Mouse (Mus musculus) G1E-ER4 (cell line): ENCODE data around the gene Tmem40. TPM values are rescaled to one million over a fixed set of nuclear protein-coding genes. Genes with fewer than 3 reads are reported as not detected.

ENCODE experiments used
- GATA1 ChIP-seq: IDR thresholded peaks from one replicate; pipeline ENCODE4 v1.8.0; 2012; ENCODE audit warnings: low read length, inconsistent platforms
- polyA plus RNA-seq: library from polyadenylated mRNA; stranded (reverse); fragments of >175 nt; gene quantifications from 2 replicates; pipeline ENCODE4 v1.2.3, GENCODE M21; 2012

Tmem40 gene
- polyA plus RNA-seq, 1 experiment: 8.2 TPM

DNA sequence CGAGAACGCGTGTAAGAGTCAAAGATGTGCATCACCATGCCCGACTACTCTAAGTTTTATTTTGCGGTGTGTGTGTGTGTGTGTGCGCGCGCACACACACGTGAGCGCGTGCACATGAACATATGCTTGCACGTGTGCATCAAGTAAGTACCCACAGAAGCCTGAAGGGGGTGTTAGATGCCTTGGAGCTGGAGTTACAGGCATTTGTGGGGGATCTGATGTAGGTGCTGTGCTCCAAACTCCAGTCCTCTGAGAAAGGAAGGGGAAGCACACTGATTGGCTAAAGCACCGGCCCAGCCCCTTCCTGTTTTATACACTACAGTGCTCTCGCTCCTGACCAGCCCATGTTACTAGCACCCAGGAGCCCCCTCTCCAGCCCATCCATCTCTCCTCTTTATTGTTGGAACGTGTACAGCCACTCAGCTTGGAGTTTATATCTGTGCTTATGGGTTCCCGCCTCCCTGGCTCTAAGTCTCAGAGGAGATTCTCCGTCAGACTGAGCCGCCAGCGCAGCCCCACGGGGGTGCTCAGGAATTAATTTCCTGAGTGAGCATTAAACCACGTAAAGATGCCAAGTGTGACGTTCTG lies 29.8 kb downstream of the Tmem40 start:
- TF ChIP-seq GATA1: no peak

DNA sequence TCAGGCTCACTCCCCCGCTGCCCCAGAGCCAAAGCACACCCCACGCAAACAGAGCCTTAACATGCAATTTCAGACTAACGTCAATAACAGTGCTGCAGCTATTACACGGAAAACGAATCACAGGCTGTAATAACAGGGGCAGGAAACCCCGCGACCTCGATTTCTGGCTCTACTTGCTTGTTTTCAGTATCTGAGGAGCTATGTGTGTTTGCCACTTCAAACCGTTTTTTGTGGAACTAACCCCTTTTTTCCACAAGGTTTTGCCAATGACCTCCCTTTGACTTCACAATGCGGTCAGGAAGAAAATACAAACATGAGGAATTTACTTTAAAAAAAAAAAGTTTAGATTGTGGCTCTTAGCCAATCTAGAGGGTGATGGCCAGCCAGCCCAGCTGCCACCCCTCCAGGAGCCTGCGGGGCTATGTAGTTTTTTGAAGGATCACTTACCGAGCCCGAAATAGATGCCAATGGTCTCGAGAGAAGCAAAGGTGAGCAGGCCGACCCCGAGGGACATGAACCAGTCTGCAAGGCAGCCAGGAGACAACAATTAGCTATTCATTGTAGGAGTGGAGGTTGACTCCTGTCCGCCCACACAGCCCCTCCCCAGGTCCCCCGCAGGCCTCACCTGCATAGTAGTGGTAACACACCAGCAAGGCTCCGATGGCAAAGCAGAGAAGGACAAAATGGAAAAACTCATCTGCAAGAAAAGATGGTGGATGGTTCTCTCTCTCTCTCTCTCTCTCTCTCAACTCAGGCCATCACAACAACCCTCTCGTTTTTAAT lies 31.5 kb downstream of the Tmem40 start:
- TF ChIP-seq GATA1: no peak

DNA sequence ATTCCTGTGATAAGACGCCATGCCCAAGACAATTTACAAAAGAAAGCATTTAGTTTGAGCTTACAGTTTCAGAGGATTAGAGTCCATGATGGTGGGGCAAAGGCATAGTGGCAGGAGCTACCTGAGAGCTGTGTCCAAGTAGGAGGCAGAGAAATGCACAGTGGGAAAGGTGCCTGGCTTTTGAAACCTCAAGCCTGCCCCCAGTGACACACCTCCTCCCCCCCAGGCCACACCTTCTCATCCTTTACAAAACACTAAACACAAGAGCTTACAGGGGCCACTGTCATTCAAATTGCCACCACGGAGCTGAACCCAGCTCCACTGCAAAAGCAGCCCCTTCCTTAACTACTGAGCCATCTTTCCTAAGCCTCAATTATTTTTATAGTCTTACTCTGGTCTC lies 34.6 kb downstream of the Tmem40 start:
- no peak for TF ChIP-seq GATA1

DNA sequence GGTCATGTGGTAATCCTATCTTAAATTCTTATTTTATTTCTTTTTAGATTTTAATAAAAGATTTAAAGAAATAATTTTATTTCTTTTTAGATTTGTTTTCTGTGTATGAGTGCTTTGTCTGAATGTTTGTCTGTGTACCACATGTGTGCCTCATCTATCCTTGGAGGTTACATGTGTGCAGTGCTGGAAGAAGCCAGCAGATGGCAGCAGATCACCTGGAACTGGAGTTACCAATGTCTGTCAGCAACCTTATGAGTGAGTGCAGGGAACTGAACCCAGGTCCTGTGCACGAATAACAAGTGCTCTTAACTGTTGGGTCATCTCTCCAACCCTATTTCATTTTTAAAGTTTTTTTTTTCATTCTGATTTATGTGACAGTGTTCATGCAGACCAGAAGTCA lies 35.1 kb downstream of the Tmem40 start:
- TF ChIP-seq GATA1: no peak

DNA sequence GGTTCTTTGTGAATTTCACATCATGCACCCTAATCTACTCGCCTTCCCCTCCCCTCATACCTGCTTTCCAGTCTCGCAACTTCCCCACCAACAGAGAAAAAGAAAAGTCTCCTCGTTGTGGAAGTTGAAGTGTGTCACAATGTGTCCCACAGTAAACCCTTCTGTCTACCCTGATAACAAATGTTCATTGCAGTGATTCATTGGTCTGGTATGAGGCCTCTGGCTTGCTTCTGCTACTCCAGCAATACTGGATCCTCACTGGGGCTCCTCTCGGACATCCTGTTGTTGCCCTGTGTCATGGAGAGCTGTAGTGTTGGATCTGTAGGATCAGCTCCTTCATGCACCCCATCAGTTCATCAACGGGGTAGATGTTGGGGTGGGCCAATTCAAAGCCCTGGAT lies 40.0 kb downstream of the Tmem40 start:
- TF ChIP-seq GATA1: no peak

DNA sequence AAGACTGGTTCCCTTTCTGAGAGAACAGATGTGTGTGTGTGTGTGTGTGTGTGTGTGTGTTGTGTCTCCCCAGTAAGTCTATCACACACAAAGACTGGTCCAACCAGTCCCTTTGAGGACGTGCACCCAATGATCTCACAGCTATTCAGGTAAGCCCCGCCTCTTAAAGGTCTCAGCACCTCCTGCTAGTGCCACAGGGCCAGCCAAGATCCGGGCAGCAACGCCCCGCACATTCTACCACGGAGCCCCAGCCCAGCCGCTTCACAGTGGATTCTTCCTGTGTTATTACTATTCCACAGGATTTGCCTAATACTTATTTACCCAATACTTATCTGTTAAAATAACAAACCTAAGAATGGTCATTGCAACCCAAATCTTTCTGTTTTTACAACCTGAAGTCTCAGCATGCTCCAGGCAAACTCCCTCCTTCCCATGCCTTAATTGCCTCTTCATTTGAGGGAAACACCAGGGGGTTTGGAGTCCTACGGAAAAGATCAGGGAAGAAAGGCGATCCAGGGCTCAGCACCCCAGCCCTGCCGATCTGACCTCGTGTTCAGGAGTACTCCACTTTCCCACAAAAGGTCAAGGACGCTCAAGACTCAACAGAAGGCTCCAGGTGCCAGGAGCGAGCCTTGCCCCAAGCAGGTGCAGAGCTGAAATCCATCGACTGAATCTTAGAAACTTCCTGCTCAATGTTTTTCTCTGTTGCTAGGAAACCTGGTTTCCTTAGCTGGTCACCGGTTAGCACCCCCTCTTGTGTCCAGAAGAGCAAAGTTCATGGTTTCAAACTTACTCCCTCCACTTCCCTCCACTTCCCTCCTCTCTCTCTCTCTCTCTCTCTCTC lies 44.3 kb downstream of the Tmem40 start:
- TF ChIP-seq GATA1: no peak

DNA sequence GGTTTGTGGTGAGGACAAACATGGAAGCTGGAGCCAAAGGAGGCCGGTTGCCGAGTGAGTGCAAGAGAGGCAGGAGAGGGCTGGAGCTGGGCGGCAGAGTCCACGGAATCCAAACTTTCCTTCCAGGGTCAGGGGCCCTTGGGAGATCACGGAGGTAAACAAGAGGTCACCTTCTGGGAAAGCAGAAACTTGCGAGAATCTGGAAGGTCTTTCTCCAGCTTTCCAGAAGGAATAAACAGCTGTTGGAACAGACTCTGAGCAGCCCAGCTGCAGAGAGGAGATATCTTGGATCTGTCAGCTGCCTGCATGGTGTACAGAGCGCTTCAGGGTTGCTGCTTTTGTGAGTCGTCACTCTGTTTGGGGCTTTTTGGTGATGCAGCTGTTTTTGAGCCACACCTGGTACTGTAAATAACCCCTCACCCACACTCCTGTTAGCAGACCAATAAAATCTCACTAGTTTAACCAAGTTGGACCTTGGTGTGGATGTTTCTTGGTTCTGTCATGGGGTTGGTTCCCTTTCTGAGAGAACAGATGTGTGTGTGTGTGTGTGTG lies 45.0 kb downstream of the Tmem40 start:
- TF ChIP-seq GATA1: no peak

DNA sequence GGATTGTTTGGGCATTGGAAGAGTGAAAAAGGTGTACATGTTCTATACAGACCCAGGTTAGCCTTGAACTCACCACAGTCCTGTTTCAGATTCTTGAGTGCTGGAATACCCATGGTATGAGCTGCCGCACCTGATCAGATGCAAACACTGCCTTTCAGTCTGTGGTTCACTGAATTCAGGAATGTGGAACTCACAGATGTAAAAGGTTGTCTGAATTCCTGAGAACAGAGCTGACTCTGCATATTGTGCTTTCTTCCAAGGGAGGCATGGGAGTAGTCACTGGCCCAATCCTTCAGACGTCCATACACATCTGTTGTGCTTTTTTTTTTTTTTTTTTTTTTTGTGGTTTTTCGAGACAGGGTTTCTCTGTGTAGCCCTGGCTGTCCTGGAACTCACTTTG lies 50.9 kb downstream of the Tmem40 start:
- TF ChIP-seq GATA1: no peak

DNA sequence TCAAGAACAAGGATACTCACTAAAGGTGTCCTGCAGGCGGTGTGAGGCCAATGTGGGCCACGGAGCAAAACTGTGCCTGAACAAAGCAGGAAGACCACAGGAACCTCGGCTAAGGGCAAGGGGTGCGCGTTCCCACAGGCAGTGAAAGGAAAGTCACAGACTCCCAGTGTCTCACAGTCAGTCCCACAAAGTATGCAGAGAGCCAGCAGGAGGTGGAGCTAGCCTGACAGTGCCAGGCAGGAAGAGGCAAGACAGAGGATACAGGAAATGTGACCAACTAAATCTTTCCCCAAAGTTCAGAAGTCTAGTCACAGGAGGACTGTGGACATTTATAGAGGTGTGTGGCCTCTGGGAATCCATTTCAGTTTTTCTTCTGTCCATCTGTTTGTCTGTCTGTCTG lies 59.3 kb downstream of the Tmem40 start:
- TF ChIP-seq GATA1: no peak

DNA sequence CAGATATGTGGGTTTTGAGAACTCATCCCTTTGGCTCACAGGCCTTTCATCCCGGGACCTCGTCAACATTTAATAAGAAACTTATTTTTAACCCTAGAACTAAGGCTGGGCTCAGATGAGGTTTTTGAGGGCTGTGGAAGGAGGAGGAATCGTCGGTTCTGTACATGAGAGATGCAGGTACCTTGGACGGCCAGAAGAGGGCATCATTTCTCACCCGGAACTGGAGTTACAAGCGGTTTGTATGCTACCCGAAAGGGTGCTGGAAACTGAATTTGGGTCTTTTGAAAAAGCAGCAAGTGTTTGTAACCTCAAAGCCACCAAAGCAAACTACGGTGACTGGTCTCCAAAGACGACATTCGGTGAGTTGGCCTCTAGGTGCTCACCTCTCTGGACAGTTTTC lies 60.9 kb downstream of the Tmem40 start:
- TF ChIP-seq GATA1: no peak

DNA sequence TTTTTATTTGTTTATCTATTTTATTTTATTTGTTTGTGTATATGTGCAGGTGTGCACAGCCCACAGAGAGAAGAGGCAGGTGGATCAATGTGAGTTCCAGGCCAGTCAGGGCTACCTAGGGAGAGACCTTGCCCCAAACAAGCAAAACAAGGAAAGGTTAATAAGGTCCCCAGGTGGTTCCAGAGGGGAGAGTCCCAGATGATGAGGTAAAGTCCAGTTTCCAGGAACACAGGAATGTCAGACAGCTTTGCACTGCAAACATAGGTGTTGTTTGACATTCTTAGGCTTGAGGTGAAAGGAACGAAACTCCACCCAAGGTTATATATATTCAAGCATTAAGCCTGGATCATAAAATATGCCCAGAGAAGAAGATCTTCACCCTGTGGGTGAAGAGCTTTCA lies 61.4 kb downstream of the Tmem40 start:
- TF ChIP-seq GATA1: no peak

DNA sequence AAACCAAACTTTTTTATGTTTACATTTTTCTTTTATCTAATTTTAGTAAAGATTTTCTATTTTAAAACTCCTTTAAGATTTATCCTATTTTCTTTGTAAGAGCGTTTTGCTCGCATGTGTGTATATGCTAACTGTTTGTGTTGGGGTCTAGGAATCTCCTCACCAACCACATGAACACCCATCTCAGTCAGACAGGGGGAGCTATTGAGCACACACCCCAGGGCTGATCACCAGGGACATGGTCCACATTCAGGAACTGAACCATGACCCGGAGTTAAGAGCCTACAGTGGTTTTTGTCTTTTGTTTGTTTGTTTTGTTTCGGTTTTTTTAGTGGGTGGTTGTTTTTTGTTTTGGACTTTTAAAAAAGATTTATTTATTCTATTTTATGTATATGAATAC lies 63.5 kb downstream of the Tmem40 start:
- TF ChIP-seq GATA1: no peak

DNA sequence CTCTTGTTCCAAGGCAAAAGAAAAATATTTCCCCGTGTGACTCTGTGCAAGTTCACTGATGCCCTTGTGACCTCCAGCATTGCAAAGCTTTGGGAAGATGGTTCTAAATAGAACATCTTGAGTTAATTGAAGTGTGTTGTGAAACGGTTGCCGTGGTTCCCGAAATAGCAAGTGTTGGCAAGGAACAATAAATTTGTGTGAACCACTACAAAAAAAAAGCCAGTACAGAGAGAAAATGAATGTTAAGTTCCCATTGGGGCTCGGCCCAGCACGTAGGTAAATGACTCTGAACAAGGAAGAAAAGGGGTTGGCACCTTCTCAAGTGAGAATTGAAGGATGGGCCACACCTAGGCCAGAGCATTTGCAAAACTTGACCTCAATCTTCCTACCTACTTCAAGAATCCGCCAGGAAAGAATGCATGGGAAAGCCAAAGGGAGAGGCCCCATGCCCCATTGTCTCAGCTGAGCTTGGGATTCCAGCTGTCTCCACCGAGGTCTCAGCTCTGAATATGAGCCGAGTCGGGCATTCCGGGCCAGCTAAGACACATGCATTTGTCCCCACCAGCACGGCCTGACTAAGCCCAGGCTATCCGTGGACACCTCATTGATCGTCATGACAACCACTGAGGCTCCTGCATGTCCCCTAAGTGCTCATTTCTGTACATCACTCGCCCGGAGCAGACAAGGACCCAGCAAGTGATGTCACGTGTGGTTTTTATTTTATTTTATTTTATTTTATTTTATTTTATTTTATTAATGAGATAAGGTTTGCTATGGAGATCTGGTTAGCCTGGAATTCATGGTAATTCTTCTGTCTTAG lies 64.3 kb downstream of the Tmem40 start:
- TF ChIP-seq GATA1: no peak

DNA sequence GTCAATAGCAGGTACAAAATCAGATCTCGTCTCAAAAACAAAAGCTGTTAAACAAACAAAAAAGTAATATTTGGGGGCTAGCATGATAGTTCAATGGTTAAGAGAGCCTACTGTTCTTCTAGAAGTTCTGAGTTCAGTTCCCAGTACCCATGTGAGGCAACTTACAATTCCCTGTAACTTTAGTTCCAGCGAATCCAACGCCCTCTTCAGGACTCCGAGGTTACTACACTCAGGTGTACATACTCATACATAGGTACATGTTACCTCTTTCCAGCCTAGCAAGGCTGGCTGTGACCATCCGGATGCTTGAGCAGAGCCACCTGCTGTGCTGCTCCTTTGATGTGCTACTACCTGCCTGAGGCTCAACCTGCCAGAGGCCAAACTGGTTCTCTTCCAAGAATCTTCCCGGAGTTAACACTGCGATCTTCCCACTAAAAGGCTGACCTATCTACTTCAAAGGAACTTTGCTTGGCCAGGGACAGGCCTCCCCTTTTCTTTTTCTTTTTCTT lies 65.4 kb downstream of the Tmem40 start:
- no peak for TF ChIP-seq GATA1

DNA sequence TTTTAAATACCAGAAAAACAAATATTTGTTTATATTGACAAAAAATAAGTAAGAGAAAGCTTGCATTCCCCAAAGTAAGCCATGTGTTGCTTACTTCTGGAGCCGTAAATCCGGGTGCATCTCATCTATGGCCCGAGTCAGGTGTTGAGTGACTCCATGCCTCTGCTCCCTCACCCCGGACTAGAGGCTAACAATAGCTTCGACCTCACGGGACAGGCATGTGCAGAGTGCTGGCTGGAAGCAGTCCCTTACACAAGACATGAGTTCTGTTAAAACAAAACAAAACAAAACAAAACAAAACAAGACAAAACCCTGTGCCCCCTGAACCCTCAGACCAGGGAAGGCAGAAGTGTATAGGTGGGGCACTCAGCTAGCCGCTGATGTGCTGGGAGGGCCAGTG lies 67.1 kb downstream of the Tmem40 start:
- no peak for TF ChIP-seq GATA1
